Mouse (Mus musculus) bone marrow, adult 2 months (tissue): ENCODE results near the gene Mpdu1. TPM values are rescaled to one million over a fixed set of nuclear protein-coding genes. Genes with fewer than 3 reads are reported as not detected.

Experiments
- H3K27ac ChIP-seq: fragments of 200-500 bp; 2 replicates; pipeline ENCODE4 v1.5.1; 2012; ENCODE audit warnings: low read depth, mild to moderate bottlenecking, control low read depth, inconsistent platforms, low read length; ENCODE audit not compliant: control insufficient read depth, poor library complexity, insufficient read depth
- H3K4me1 ChIP-seq: fragments of 200-500 bp; 2 replicates; pipeline ENCODE4 v1.6.1; 2011; ENCODE audit warnings: low read length; ENCODE audit not compliant: control insufficient read depth, insufficient read depth
- H3K4me3 ChIP-seq: fragments of 200-500 bp; replicated peaks from 2 replicates; pipeline ENCODE3; 2011; ENCODE audit warnings: mild to moderate bottlenecking, low read depth, low read length, control low read depth; ENCODE audit not compliant: control insufficient read depth
- CTCF ChIP-seq: fragments of 200-500 bp; IDR thresholded peaks from 2 replicates; pipeline ENCODE4 v1.5.1; 2011; ENCODE audit warnings: low read length, control low read depth; ENCODE audit not compliant: control insufficient read depth, insufficient read depth
- POLR2A ChIP-seq: fragments of 200-500 bp; IDR thresholded peaks from 2 replicates; pipeline ENCODE4 v1.6.1; 2011; ENCODE audit warnings: low read depth, mild to moderate bottlenecking, control low read depth, low read length, borderline replicate concordance; ENCODE audit not compliant: control insufficient read depth
- WGBS: fragments of 180-500 bp; shearing (Covaris S2); methylation state at CpG from one replicate; pipeline ENCODE4 v1.1.7; 2018; 5-methylcytosine and 5-hydroxymethylcytosine counted together
- polyA plus RNA-seq: library from polyadenylated mRNA; stranded (reverse); fragments of >200 nt; gene quantifications from 2 replicates; pipeline ENCODE4 v1.2.4, GENCODE M21; 2011; ENCODE audit warnings: low replicate concordance; ENCODE audit not compliant: missing spikeins, insufficient read depth, insufficient read length

Gene Mpdu1
- polyA plus RNA-seq, 1 experiment: 109 TPM

DNA sequence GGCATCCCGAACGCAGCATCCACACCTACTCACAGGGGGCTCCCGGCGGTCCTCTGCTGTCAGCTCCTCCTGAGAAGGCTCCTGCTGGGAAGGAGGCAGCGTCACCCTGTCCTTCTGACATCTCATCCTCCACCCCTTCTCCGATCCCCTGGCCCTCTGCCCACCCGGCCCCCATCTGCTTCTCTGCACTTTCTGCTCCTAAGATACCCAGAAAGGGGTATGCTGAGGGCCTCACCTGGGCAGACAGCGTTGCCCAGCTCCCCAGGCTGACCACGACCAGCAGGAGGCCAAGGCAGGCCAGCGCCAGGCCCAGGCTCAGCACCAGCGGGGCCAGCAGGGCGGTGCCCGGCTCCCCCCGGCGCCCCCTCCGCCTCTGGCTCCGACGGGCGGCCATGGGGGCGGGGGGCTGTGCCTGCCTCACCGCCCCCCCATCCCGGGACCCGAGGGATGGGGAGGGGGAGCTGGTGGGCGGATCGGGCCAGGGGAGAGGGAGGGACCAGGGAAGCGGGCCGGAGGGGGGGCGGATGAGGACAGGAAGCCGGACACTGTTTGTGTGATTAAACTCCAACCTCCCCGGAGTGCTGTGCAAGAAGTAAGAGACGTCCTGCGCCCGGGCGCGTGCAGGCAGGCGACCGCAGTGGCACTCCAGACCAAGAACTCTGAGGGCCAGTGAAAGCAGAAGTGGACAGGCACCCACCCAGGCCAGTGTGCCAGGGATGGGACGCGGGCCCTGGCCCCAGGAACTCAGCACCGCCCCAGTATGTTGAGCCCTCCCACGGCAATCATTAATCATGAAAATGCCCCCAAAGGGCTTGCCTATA lies 33.1 kb upstream of the Mpdu1 start, which contains the start of the genes Tnfsf12 and Tnfsfm13:
Gene Tnfsf12, minus strand, starts transcription at position 489 of the 821 bp plus-strand sequence.
Gene Tnfsfm13, minus strand, starts transcription at position 738 of the 821 bp plus-strand sequence.
- Histone ChIP-seq H3K27ac (peak within 1 kb of the TSS; percentile 86), H3K4me1 (peaks cover 1% of the 10 kb centered on the region; the same call in 1 of the 2 replicates), H3K4me3 (peak within 1 kb of the TSS; percentile 43)
- 11% methylated on average over 41 of the region's 41 CpGs for WGBS
- TF ChIP-seq CTCF: no peak
- TF ChIP-seq POLR2A: peak; percentile 58; the same call in 1 of the 2 replicates

DNA sequence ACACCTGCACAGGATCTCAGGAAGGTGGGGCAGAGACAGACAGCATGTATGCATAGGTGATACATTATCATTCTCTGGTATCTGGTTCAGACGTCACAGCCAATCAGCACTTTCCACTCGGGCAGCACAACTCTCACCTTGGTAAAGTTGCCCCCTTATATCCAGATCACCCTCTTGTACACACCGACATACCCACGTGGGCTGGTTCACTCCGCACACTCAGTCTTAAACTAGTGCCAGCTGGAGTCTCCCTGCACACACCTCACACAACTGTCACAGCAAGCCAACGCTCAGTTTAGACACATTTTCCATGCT lies 32.6 kb upstream of the Mpdu1 start:
- Histone ChIP-seq H3K27ac (peak overlapping the region; percentile 50; the same call in 1 of the 2 replicates), H3K4me3 (peak overlapping the region; percentile 43), H3K4me1 (peaks cover 1% of the 10 kb centered on the region; the same call in 1 of the 2 replicates)
- 67% methylated on average over 6 of the region's 6 CpGs for WGBS
- TF ChIP-seq CTCF (no peak), POLR2A (no peak)

DNA sequence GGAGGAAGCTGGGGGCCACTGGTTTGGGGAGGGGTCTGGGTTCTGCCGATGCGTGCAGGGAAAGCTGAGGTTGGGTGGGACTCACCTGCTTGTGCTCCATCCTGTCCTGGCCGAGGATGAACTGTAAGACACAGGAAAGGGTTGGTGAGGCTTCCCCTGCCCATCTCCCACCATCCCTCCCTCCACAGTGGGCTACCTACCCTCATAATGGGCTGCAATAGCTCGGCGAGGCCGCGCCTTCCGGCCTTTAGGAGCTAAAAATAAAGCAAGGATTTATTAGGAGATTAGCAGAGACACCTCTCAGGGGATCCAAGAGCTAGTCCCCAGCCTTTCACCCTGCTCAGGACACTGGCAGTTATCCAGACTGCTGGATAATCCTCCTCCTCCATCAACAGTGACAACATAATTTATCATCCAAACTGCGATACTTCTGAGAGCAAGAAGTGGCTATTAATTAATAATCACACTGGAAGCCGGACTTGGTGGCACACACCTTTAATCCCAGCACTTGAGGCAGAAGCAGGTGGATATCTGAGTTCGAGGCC lies 31.1 kb upstream of the Mpdu1 start:
- no peak overlapping the region for H3K27ac ChIP-seq
- no peak overlapping the region for H3K4me3 ChIP-seq
- TF ChIP-seq CTCF (no peak), POLR2A (no peak)
- H3K4me1 ChIP-seq: peaks cover 1% of the 10 kb centered on the region; the same call in 1 of the 2 replicates
- WGBS: 66% methylated on average over 11 of the region's 11 CpGs

DNA sequence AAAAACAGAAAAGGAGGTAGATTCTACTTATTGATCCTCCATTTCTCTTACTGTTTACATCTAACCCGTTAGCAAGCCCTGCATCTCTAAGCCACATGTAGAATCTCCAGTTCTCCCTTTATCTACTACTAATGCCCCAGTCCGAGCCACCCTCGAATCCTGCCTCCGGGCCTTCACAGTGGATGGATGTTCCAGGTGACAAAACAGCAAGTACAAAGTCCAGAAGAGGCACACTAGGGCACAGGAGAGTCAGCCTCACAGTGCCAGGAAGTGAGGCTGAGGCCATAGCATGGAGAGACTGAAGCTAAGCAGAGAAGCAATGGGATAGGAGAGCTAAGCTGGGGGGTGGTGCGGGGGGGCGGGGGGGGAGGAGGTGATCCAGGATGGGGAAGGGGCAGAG lies 30.4 kb upstream of the Mpdu1 start:
- peaks cover 1% of the 10 kb centered on the region; the same call in 1 of the 2 replicates for H3K4me1 ChIP-seq
- TF ChIP-seq POLR2A (no peak), CTCF (no peak)
- no peak overlapping the region for H3K27ac ChIP-seq
- WGBS: 83% methylated on average over 6 of the region's 6 CpGs
- no peak overlapping the region for H3K4me3 ChIP-seq

DNA sequence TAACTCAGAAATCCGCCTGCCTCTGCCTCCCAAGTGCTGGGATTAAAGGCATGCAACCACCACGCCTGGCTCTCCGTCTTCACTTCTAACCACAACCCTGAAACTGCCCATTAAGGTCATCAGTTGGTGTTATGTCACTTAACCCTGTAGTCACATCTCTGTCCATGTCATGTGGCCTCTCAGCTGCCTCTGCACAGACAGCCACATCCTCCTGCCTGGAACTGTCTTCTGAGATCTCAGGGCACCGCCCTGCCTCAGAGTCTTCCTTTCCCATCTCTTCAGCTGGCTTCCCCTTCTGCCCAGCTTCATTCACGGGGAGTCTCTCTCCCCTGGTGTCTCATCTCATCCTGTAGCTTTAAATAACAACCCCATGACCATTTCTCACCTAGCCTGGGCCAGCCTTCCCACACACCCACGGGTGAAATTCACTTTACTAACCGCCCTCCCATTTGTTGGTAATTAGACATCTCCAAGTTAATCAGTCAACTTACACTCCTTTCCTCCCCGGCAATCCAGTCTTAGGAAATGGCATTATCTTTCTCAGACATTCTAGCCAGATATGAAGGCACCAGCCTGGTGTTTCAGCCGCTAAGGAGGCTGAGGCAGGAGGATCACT lies 29.9 kb upstream of the Mpdu1 start:
- WGBS: 45% methylated on average over 9 of the region's 9 CpGs
- Histone ChIP-seq H3K4me3 (no peak overlapping the region), H3K4me1 (peaks cover 1% of the 10 kb centered on the region; the same call in 1 of the 2 replicates), H3K27ac (no peak overlapping the region)
- TF ChIP-seq POLR2A (no peak), CTCF (no peak)

DNA sequence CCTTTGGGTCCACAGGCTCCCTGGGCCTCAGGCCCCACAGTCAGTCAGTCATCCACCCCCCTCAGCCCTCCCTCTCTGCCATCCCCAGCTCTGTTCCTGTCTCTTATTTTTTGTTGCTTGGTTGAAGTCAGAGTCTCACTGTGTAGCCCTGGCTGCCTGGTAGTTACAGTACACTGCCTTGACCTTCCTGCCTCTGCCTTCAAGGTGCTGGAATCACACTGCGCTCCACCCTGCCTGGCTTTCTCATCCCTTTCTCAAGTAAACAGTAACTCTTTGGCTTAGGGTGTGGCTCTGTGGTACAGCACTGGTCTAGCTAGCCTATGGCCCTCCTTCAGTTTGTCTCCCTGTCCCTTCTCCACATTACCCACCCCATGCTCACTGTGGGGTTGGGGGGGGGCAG lies 27.4 kb upstream of the Mpdu1 start:
- TF ChIP-seq POLR2A (no peak), CTCF (no peak)
- Histone ChIP-seq H3K4me1 (peaks cover 3% of the 10 kb centered on the region), H3K4me3 (no peak overlapping the region), H3K27ac (no peak overlapping the region)
- 94% methylated on average over 1 of the region's 1 CpGs for WGBS

DNA sequence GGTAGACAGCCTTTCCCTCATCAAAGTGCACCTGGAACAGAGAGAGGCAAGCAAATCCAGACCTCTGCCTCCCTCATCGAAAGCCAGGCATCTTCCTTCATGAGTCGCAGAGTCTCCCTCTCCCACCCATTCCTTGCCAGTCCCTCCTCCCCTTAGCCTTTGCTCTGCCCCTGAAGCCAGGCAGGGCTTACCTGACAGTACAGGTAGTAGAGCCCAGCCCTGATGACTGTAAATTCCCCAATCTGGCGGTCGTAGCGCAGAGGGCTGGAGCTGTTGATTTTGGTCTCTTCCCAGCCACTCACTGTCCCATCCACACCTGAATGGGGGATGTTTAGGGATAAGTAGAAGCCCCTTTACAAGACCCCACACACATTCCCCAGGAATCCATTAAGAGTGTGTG lies 24.6 kb upstream of the Mpdu1 start:
- WGBS: 85% methylated on average over 5 of the region's 5 CpGs
- H3K27ac ChIP-seq: no peak overlapping the region

DNA sequence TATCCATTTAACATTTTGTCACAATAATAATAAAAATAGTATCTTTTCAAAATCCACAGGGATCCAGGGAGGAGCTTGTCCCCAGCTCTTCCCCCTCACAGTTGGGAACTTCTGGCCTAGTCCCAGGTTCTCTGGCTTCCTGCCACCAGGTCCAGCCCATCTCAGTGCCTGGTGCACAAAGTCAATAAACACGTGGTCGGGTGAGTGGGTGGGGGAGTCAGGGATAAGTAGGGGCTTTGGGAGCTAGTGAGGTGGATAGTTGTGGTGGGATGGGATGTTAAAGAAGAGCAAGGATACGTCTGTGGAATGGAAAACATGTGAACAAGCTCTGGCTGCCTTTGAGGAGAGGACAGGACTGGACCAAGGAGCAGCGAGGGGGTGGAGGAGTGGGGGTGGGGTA lies 23.9 kb upstream of the Mpdu1 start:
- 42% methylated on average over 4 of the region's 4 CpGs for WGBS
- Histone ChIP-seq H3K4me1 (peaks cover 3% of the 10 kb centered on the region), H3K27ac (no peak overlapping the region), H3K4me3 (no peak overlapping the region)
- TF ChIP-seq POLR2A: no peak
- TF ChIP-seq CTCF: no peak

More for the DNA sequence above, 24.6 kb upstream of the Mpdu1 start:
- TF ChIP-seq POLR2A (no peak), CTCF (no peak)
- peaks cover 3% of the 10 kb centered on the region for H3K4me1 ChIP-seq
- no peak overlapping the region for H3K4me3 ChIP-seq
